Mouse (Mus musculus) testis, adult 10 weeks (tissue): ENCODE data around the gene Serpina3m. TPM values are rescaled to one million over a fixed set of nuclear protein-coding genes. Genes with fewer than 3 reads are reported as not detected.

Experiments
- polyA plus RNA-seq: library from polyadenylated mRNA; stranded (reverse); fragments of 350-450 nt; fragmentation: Illumina TruSeq; extraction: RNeasy Lipid Tissue Mini Kit (QIAGEN cat#74804); gene quantifications from one replicate; pipeline ENCODE4 v1.2.3, GENCODE M21; 2014; ENCODE audit warnings: low read depth, low replicate concordance

The Serpina3m gene
- polyA plus RNA-seq, result not detected

GRCm38 (mm10) chr12:104338226-104338625, at the start of gene Serpina3m, which contains the start of gene Serpina3k:
Gene Serpina3m (plus strand): TSS chr12:104338486.
Gene Serpina3k (plus strand): TSS chr12:104338486.

GRCm38 (mm10) chr12:104314253-104314652, 24.0 kb upstream of the Serpina3m start, which contains the start of gene Serpina3j:
Gene Serpina3j (plus strand): TSS chr12:104314553.

GRCm38 (mm10) chr12:104406454-104406885, 68.2 kb downstream of the Serpina3m start, which contains the start of gene Serpina3n:
Gene Serpina3n (plus strand): TSS chr12:104406729.

Other genes starting within 250 kb of the Serpina3m start
- 105 TPM for gene Serpina5, start 237.4 kb upstream of the Serpina3m start, polyA plus RNA-seq
- gene Serpina3a, start 225.8 kb upstream of the Serpina3m start, polyA plus RNA-seq, result 73.8 TPM
- 2.6 TPM for gene Serpina3b, start 210.5 kb upstream of the Serpina3m start, polyA plus RNA-seq
- 17.6 TPM for gene Serpina3c, start 184.6 kb upstream of the Serpina3m start, polyA plus RNA-seq
- gene Serpina3f, start 123.9 kb upstream of the Serpina3m start, polyA plus RNA-seq, result 0.18 TPM
- 20.1 TPM for gene Serpina3g, start 102.2 kb upstream of the Serpina3m start, polyA plus RNA-seq
- 0.29 TPM for gene Serpina3i, start 75.4 kb upstream of the Serpina3m start, polyA plus RNA-seq
- not detected for gene Serpina3j, start 23.9 kb upstream of the Serpina3m start, polyA plus RNA-seq
- 0.28 TPM for gene Serpina3k, start within 50 bp of the Serpina3m start, polyA plus RNA-seq
- gene Serpina3n, start 68.2 kb downstream of the Serpina3m start, polyA plus RNA-seq, result 1.1 TPM
- gene Gsc, start 134.8 kb downstream of the Serpina3m start, polyA plus RNA-seq, result not detected